Mouse (Mus musculus) spleen, postnatal 36 days (tissue): ENCODE measurements at regions not wholly inside any gene's neighbourhood (a gene's known extent, or its start where the extent isn't known, plus 50 kb on each side); places are given as distances from the start of the nearest gene placed in this dataset.

Experiments used
- DNase-seq, 2 experiments: peaks; one replicate each; pipeline ENCODE4 v3.0.0; 2022; ENCODE audit warnings: low spot score in 2 of 2, mixed read lengths in 1 of 2

DNA sequence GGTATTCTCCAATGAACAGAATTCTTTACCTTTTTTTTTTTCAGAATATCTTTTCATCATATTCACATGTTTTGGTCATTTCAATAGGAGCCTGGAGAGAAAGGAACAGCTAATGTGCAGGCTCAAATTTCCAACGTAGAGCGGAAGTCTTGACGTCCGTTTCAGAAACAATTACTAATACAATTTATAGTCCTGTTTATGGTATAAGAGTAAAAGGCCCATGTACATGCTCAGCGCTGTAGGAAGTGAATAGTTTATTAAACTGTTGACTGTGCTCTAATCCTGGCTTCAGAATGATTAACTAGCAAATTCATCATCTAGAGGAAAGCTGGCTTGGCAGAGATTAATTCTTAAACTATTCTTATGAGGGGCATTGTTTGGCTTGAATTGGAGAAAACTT lies 142.1 kb downstream of the Pik3r1 start:
- DNase-seq, result no peak

- DNase-seq, result no peak
Observed at GRCm38 (mm10) chr13:101624179-101624581, 143.8 kb downstream of the Pik3r1 start.

DNA sequence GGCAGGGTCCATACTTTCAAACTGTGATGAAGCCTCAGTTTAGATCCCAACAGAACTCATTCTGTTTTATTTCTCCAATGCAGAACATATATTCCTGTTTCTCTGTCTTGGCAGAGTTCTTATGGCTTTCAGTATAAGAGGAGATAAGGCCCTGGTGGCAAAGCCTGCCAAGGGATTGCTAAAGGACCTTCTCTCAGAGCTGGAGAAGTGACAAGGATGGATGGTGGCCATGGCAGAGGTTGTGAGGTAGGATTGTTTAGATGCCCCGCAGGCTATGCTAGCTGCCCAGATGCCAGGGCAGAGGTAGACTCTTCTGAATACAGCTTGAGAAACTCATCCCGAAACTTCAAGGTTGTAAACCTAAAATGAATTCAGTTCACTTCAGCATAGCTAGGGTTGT lies 145.4 kb downstream of the Pik3r1 start:
- DNase-seq, result no peak

GRCm38 (mm10) chr13:101620660-101621059 lies 147.4 kb downstream of the Pik3r1 start:
- DNase-seq, result no peak

GRCm38 (mm10) chr13:101619154-101619553 lies 148.9 kb downstream of the Pik3r1 start:
- no peak for DNase-seq

DNA sequence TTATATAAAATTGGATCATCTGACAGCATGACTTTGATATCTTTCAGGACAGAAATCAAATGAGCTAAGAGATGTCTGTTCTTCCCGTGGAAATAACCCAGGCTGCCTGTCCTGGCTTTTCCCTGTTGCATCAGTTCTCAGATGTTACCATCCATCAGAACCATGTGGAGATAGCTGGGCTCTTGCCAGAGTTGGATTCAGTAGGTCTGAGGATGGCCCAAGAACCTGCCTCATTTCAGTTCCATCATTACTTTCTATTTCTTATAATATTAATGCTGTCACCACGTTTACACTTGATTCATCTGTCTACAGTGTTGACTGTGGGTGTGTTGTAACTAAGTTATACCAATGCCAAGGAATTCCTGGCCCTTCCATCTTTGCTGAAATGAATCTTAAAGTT lies 155.2 kb downstream of the Pik3r1 start:
- DNase-seq, result no peak

GRCm38 (mm10) chr13:101611725-101612124 lies 156.3 kb downstream of the Pik3r1 start:
- peak; percentile 58 to 77 for DNase-seq

- DNase-seq, result no peak
Observed at GRCm38 (mm10) chr13:101606184-101606730, 161.8 kb downstream of the Pik3r1 start.

DNA sequence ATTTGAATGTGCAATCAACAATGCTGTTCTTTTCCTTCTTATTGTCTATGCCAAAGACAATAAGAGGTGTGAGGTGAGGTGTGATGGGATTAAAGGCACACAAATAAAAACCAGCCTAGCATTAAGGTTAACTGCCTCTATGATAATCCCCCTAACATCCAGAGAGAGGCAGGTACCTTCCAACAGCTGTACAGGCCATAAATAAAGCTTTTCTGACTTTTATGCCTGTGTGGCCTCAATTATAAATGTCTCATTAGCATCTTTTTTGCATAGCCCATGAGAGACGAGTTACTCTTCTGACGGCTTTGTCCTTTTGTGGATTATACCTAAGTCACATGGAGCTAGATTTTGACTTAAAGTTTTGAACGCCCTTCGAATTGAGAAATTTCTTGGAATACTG lies 162.3 kb downstream of the Pik3r1 start:
- DNase-seq, result no peak

DNA sequence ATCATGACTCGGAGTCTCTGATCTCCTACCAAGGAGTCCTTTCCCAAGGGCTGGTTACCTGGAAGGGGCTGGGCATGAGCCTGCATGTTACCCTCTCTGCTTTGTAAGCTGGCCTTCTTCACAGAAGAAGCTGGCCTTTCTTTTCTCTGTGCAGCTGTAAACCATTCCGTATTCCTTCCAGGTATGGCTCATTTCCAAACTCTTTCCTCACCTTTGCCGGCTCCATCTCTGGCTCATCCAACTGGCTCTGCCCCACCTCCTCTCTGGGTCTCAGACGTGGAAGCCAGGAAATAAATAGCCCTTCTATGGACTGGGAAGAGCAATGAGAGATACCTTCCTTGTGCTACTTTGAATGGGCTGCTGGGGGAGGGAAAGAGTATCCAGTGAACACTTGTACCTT lies 163.0 kb downstream of the Pik3r1 start:
- DNase-seq, result no peak

GRCm38 (mm10) chr13:101598126-101598485 lies 169.9 kb downstream of the Pik3r1 start:
- DNase-seq, result no peak

DNA sequence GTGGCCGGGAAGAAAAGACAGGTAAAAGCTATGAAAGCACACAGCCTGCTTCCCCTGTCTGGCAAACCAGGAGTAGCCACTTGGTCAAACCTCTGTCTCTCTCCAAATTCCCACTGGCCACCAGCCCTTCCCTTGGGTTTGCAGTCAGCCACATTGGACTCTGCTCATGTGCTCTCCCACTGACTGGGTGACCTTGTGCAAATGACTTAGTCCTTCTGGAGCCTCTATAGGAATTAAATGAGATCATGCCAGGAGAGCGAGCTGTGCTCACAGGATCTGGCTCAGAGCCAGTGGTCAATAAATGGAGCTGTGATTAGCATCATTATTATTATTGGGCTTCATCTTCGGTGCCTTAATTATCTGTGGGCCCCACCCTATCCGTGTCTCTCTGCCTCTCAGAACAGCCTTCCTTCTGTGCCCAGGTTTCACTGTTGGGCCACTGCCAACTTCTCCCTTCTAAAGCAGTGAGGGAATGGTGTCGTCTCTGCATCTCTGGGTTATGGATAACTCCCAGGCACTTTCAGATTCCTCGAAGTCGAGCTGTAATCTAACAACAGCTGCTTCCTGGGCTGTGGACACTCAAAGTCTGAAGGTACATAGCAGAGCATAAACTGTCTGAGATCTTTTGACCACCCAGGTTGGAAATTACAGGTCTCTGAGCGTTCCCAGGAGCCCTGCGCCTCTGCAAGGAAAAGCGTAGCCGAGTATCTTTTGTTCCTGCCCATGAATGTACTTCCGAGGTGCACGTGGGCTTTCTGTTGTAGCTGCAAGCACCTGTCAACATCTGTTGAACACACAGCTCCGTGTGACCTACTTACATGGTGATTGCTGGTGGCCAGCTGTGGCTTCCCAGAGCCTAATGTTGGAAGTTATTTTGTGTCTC lies 170.5 kb downstream of the Pik3r1 start:
- no peak for DNase-seq

DNA sequence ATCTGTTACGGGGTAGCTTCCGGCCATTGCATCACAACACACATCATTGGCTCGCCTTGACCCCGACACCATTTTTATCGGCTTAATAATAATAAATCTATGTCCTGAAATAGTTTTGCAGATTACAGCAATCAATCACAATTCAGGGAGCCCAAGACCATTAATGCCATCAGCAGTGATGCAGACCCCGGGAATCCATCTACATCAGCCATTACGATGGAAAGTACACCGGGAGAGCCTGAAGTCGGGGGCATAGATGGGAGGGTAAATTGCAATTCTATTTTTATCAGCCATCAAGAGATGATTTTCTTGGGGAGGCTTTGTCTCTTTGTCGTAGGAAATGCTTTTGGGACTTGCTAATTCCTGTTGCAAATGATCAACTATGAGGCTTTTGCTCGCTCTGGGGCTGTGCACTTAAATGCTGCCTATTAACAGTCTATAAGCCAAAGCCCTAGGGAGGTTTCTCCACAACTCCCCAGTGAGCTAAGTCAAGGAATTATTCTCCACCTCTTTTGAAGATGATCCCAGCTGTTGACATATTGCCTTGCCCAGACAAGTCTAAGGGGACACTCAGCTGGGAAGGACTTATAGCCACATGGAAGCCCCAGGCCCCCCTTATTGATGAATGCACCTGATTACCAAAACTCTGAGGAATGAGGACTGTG lies 173.4 kb downstream of the Pik3r1 start:
- DNase-seq, result no peak

DNA sequence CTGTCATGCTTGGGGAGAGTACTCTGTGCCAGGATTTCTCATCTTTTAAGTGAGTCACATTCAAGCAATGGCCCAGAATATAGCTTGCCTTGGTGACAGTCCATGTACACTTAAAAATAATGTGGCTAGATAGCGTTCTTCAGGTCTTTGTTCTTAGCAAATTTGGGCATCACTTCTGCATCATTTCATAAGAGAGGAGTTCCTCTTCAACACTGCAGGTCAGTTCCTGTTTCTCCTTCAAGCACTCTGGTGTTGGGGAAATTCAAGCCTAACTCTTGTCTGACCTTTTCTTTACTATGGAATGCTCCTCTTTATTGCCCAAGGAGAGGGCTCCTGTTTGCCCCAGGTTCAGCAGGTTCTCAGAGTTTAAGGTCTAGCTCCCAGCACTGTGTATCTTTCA lies 175.7 kb downstream of the Pik3r1 start:
- DNase-seq, result no peak

DNA sequence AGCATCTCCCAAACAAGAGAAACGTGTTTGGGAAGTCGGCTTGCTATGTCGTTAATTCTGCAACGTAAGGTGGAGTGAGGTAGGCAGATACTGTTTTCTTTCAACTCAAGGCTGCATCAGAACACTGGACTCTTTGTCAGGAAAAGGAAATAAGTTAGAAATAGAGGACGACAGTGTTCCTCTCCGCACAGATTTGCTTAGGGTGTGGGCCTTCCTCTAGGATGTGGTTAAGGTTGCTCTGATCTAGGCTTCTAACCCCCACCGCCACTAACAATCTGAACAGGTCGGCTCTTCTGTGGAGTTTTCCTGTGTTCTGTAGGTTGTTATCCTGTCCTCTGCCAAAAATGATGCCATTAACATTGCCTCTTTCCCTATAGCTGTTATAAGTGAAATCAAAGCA lies 179.1 kb downstream of the Pik3r1 start:
- no peak for DNase-seq

DNA sequence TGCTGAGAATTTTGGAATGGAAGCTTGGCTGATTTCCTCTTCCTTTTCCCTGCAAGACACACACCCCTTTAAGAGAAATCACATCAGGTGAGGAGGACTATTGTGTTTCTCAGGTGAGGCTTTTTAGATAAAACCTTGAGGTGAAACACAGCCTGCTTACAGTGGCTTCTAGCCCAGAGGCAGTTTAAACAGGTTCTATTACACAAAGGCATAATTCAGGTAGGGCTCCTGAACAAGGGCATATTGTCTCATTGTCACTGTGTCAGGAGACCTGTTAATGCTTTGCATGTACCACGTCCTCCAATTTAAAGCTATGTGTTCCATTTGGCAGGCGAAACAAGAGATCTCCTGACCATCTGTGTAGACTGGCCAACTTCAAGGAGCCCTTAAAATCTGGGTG lies 181.2 kb downstream of the Pik3r1 start:
- DNase-seq, result no peak

- DNase-seq, result peak in 1 of 2 experiments; percentile 28
Observed at GRCm38 (mm10) chr13:101576481-101576880, 191.5 kb downstream of the Pik3r1 start.

DNA sequence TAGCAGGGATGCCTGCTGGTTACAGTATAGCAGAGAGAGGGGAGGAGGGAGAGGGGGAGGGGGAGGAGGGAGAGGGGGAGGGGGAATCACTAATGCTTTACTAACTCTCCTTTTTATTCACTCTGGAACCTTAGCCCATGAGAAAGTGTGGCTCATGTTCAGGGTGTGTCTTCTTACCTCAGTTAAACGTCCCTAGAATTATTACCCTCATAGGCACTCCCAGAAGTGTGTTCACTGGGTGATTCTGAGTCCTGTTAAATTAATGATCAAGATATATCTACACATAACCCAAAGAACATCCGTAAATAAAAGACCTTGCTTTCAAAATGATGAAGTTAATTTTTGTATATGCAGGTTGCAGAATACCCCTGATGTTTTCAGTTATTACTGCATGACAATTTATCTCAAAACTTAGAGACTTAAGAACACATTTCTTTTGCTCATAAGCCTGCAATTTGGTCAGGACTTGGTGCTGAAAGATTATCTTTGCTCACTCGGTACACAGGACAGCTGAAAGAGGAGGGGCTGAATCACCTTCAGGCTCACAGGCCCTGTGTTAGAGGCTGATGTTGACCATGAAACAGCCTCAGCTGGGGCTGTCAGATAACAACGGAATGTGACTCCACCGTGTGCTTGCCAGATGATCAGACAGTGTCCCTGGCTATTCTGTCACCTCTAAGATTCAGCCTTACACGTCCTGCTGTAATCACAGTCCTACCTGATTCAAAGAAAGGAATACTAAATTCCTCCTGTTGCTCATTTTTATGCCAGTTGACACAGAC lies 195.0 kb downstream of the Pik3r1 start:
- peak; percentile 54 to 75 for DNase-seq

DNA sequence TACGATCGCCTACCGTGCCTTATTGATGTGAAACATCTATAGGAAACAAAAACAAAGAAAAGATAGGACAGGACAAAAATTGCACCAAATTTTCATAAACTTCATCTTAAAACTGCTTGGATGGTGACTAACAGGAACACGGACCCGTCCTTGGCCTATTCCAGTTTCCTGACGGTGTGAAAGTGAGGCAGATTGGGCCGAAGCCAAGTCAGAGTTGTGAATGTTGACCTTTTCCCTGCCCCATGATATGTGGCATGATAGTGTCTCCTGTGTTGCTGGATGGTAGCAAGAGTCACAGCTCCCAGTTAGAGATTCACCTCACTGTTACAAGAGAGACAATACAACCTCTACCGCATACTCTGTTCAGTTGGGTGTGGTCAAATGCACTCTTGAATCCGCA lies 195.8 kb downstream of the Pik3r1 start:
- DNase-seq, result no peak

DNA sequence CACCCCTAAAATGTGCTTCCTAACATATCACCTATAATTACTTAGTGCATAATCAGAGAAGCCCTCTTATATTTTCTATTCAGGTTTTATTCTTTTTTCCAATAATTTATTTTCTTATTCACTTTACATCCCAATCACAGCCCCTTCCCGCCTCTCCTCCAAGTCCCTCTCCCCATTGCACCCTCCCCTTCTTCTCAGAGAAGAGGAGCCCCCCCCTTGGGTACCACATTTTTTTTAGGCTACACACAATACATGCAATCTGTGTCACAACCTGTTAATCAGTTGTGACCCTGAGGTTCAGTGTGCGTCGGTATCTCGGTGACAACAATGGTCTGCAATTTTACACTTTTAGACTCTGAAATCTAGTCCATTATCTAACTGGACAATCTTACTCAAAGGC lies 198.0 kb downstream of the Pik3r1 start:
- no peak for DNase-seq

- no peak for DNase-seq
Observed at GRCm38 (mm10) chr13:101568985-101569631, 198.9 kb downstream of the Pik3r1 start.

- DNase-seq, result no peak
Observed at GRCm38 (mm10) chr13:101565323-101565722, 202.7 kb downstream of the Pik3r1 start.
